Mouse (Mus musculus) testis, adult 2 months (tissue): Measurements from ENCODE around the gene Mgrn1. TPM values are rescaled to one million over a fixed set of nuclear protein-coding genes. Genes with fewer than 3 reads are reported as not detected.

Experiments
- H3K27ac ChIP-seq: fragments of 200-500 bp; 2 replicates; pipeline ENCODE4 v1.5.1; 2012; ENCODE audit warnings: low read depth, low read length; ENCODE audit not compliant: control insufficient read depth, insufficient read depth
- H3K27me3 ChIP-seq: fragments of 200-500 bp; 2 replicates; pipeline ENCODE4 v1.6.1; 2012; ENCODE audit warnings: mild to moderate bottlenecking, low read length, moderate library complexity; ENCODE audit not compliant: control insufficient read depth, insufficient read depth
- H3K36me3 ChIP-seq: fragments of 200-500 bp; 2 replicates; pipeline ENCODE4 v1.6.1; 2012; ENCODE audit warnings: mild to moderate bottlenecking, low read length; ENCODE audit not compliant: control insufficient read depth, insufficient read depth
- H3K4me1 ChIP-seq: fragments of 200-500 bp; 2 replicates; pipeline ENCODE4 v1.6.1; 2012; ENCODE audit warnings: low read length; ENCODE audit not compliant: control insufficient read depth, insufficient read depth
- H3K4me3 ChIP-seq: fragments of 200-500 bp; 2 replicates; pipeline ENCODE4 v1.5.1; 2012; ENCODE audit warnings: low read depth, mild to moderate bottlenecking, low read length, moderate library complexity, mixed read lengths; ENCODE audit not compliant: control insufficient read depth
- CTCF ChIP-seq: fragments of 200-500 bp; IDR thresholded peaks from 2 replicates; pipeline ENCODE4 v1.5.1; 2012; ENCODE audit warnings: low read depth, mild to moderate bottlenecking, inconsistent platforms, low read length, moderate library complexity; ENCODE audit not compliant: control insufficient read depth, insufficient read depth, insufficient replicate concordance
- POLR2A ChIP-seq: fragments of 200-500 bp; IDR thresholded peaks from 2 replicates; pipeline ENCODE4 v1.6.1; 2012; ENCODE audit warnings: low read depth, mild to moderate bottlenecking, inconsistent platforms, low read length, moderate library complexity; ENCODE audit not compliant: control insufficient read depth
- polyA plus RNA-seq: library from polyadenylated mRNA; depleted of rRNA; stranded (reverse); fragments of >200 nt; gene quantifications from 2 replicates; pipeline ENCODE4 v1.2.3, GENCODE M21; 2012

Gene Mgrn1
- polyA plus RNA-seq, 1 experiment: 29.6 TPM

DNA sequence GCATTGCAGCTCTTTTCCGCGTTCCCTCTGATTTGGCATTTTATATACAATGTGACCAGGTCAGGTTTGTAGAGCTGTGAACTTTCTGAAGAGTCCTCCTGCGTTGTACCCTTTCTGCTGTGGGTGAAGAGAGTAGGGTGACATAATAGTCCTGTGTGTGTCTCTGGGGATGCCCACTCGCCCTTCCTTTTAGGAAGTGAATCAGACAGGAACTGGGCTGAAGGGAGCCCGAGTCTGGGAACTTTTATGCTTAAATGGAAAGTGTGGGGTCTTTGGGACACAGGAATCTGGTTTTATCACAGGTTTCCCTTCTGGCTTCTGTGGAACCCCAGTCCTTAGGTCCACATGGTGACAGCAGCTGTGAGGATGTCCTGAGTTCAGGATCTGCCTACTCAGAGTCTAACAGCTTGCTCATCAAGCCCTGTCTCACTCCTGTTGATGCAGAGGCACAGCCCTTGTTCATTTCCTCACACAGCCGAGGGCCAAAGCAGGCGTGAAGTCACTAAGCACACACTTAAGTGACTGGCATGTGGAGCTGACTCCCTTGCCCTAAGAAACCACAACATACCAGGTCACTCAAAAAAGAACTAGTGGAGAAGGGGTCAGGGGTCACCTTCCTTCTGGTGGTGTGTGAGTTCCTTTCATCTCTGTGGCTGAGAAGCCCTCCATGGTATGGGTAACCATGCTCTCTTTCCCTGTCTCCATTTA lies 8.3 kb downstream of the Mgrn1 start:
- no peak for TF ChIP-seq CTCF
- TF ChIP-seq POLR2A: no peak
- Histone ChIP-seq H3K4me3 (no peak overlapping the region), H3K4me1 (no peaks in the 10 kb centered on the region; the same call in 1 of the 2 replicates), H3K36me3 (no peaks in the 10 kb centered on the region), H3K27me3 (no peaks in the 10 kb centered on the region), H3K27ac (no peak overlapping the region; the same call in 1 of the 2 replicates)

DNA sequence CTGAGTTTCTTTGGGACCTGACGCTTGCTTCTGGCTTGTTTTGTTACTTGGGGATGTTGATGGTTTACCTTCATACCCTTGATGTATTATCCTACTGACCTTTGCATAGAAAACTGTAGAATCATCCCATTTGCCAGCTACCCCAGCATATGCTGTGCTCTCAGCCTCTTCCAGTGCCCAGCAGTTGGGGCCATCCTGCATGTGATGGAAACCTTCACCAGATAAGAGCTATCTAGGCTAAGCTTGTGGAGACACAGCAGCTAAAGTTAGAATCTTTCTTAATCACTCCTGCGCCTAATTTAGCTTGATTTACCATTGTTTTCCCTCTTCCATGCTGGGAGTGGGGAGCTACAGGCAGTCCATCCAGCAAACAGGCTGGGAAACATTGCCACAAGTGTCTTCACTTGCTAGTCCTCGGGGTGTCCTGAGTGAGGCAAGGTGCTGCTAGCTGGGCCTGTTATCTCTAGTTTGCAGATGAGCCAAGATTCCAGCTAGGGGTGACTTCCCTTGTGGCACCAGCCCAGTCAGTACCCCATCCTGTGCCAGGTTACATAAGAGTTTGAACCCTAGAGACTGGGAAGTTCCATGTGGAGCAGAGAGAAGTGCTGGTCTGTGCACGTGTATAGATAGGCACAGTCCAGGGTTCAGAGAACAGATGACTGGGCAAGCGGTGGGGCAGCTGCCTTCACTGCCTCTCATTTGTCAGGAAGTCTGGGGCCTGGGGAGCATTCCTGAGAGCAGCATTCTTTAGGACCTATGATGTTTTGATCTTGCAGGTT lies 10.4 kb downstream of the Mgrn1 start:
- H3K27ac ChIP-seq: no peak overlapping the region
- H3K27me3 ChIP-seq: no peaks in the 10 kb centered on the region
- TF ChIP-seq POLR2A: no peak
- no peak for TF ChIP-seq CTCF
- no peaks in the 10 kb centered on the region for H3K4me1 ChIP-seq
- H3K4me3 ChIP-seq: no peak overlapping the region
- no peaks in the 10 kb centered on the region for H3K36me3 ChIP-seq

DNA sequence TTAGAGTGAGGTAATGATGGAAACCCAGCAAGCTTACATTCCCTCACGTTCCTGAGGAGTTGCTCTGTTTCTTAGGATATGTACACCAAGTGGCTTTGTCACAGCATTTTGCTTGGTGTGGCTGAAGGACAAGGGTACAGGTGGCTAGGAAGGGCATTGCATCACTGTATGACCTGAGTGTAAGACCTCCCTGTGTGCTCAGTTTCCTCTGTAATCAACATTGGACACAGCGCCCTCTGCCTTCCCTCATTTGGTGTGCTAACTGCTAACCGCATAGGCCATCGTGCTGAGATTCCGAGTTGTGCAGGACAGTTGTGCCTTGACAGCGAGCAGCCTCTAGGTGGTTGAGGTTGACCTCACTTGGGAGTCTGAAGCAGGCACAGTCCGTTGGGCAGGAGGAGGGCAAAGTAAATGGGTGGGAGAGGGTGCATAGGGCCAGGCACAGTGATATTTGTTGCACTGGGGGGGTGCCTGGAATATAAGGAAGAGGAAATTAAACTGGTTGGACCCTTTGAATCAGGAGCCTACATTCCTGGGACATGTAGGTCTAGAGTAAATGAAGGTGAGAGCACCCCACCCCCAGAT lies 11.2 kb downstream of the Mgrn1 start:
- no peak for TF ChIP-seq POLR2A
- no peak for TF ChIP-seq CTCF
- H3K4me3 ChIP-seq: no peak overlapping the region
- H3K36me3 ChIP-seq: no peaks in the 10 kb centered on the region
- H3K27ac ChIP-seq: no peak overlapping the region
- H3K27me3 ChIP-seq: no peaks in the 10 kb centered on the region
- no peaks in the 10 kb centered on the region for H3K4me1 ChIP-seq

DNA sequence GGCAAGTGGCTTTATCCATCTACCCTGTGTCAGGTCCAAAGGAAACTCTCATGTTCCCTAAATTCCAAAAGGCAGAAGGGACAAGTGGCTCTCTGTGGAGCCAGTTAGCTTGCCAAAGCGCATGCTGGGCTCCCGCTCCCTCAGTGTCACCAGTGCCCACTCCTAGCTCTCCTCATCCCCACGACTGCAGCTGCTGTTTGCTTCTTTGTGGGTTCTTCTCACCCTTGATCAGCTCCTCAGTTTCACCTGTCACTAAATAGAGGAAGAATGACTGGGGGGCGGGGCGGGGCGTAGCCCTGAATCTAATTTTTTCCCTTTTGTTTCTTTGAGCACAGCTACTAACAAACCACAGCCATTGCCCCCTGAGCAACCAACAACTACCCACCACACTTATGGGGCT lies 12.8 kb downstream of the Mgrn1 start:
- TF ChIP-seq CTCF: no peak
- no peak for TF ChIP-seq POLR2A
- H3K4me1 ChIP-seq: no peaks in the 10 kb centered on the region
- H3K36me3 ChIP-seq: no peaks in the 10 kb centered on the region
- H3K27me3 ChIP-seq: no peaks in the 10 kb centered on the region
- H3K27ac ChIP-seq: no peak overlapping the region
- H3K4me3 ChIP-seq: no peak overlapping the region

DNA sequence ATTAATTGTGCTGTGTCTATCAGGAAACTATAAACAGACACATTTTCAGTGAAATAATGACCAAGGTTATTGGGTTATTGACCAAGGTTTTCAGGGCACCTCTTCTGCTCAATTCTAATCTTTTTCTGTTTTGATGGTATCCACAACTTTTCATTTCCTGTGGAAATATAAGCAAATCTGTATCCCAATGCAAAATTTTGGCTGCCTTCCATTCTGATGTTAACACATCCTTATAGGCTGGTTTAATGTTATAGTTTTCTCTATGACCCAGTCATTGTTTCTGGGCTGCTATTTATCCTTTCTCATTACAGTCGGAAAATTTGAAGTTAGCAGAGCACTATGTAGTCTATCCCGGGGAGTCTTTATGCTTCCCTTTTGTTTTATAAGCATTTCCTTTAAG lies 13.7 kb downstream of the Mgrn1 start:
- TF ChIP-seq CTCF (no peak), POLR2A (no peak)
- H3K27ac ChIP-seq: no peak overlapping the region
- H3K36me3 ChIP-seq: no peaks in the 10 kb centered on the region
- H3K4me3 ChIP-seq: no peak overlapping the region
- H3K4me1 ChIP-seq: no peaks in the 10 kb centered on the region
- no peaks in the 10 kb centered on the region for H3K27me3 ChIP-seq

DNA sequence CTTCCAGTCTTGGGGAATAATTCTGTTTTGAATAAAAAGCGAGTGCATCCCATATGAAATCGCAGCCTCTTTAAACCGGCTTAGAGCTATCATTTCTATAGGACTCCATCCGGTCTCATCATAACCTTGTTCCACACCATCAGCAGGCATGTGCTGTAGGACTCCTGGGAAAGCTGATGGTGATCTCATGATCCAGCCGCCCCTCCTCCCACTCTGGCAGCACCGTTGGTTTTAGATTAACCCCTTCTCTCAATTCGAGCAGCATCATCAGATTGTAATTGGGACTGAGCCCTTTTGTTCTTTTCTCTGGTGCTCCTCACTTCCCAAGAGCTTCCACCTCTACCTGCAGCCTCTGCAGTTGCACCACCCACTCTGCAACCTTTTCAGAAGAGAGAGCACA lies 15.1 kb downstream of the Mgrn1 start:
- Histone ChIP-seq H3K36me3 (no peaks in the 10 kb centered on the region), H3K4me3 (no peak overlapping the region), H3K27me3 (no peaks in the 10 kb centered on the region), H3K27ac (no peak overlapping the region), H3K4me1 (no peaks in the 10 kb centered on the region)
- TF ChIP-seq CTCF: no peak
- TF ChIP-seq POLR2A: no peak

DNA sequence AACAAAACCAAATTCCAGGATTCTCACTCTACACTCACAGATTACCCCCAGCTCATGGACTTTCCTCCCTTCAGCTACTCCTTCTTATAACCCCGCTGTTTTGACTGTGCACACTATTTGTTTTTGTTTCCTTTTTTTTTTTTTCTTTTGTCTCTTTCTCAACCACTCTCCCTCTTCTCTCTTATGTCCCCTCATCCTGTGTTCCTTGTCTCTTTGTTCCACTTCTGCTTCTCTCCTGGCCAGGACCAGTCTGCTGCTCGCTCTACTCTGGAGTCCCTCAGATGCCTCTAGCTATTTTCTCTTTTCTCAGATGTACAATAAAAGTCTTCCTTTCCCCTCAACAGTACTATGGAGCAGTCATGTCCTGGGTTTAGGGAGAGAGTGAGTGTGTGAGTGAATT lies 16.3 kb downstream of the Mgrn1 start:
- Histone ChIP-seq H3K27me3 (no peaks in the 10 kb centered on the region), H3K4me1 (no peaks in the 10 kb centered on the region), H3K27ac (no peak overlapping the region), H3K36me3 (no peaks in the 10 kb centered on the region), H3K4me3 (no peak overlapping the region)
- TF ChIP-seq POLR2A: no peak
- TF ChIP-seq CTCF: no peak
